Mouse (Mus musculus) embryonic fibroblast, embryonic 13.5 days (primary cell): ENCODE measurements around the gene Lcp1.

Source experiments
- CTCF ChIP-seq: IDR thresholded peaks from 2 replicates; pipeline ENCODE4 v1.5.1; 2011; ENCODE audit warnings: mild to moderate bottlenecking, control low read depth, low read length, moderate library complexity, borderline replicate concordance; ENCODE audit not compliant: insufficient read depth
- POLR2A ChIP-seq: IDR thresholded peaks from 2 replicates; pipeline ENCODE4 v1.6.1; 2011; ENCODE audit warnings: low read depth, mild to moderate bottlenecking, control low read depth, low read length, moderate library complexity

- TF ChIP-seq POLR2A (no peak), CTCF (no peak)
These were observed 119.5 kb downstream of the Lcp1 start for GRCm38 (mm10) chr14:75250432-75250831.
